Mouse (Mus musculus) limb, embryonic 12.5 days (tissue): Measurements from ENCODE around the gene Fibp. TPM values are rescaled to one million over a fixed set of nuclear protein-coding genes. Genes with fewer than 3 reads are reported as not detected.

Experiments used
- ATAC-seq: fragments of 200-750 bp; cut with Nextera tagmentation; 2 replicates; pipeline ENCODE4 v1.8.0; 2017; ENCODE audit warnings: low read depth, moderate TSS enrichment; ENCODE audit not compliant: insufficient number of reproducible peaks, insufficient read depth, low FRiP score, low TSS enrichment
- H3K27ac ChIP-seq: fragments of 300-500 bp; sonication (generic); 2 replicates; pipeline ENCODE4 v1.5.1; 2016; ENCODE audit warnings: mild to moderate bottlenecking, moderate library complexity
- H3K27me3 ChIP-seq: fragments of 300-500 bp; sonication (generic); 2 replicates; pipeline ENCODE4 v1.6.1; 2016; ENCODE audit warnings: mild to moderate bottlenecking, moderate library complexity
- H3K36me3 ChIP-seq: fragments of 300-500 bp; sonication (generic); 2 replicates; pipeline ENCODE4 v1.6.1; 2016; ENCODE audit warnings: mild to moderate bottlenecking, moderate library complexity
- H3K4me1 ChIP-seq: fragments of 300-500 bp; sonication (generic); replicated peaks from 2 replicates; pipeline ENCODE4 v1.6.1; 2016
- H3K4me2 ChIP-seq: fragments of 300-500 bp; sonication (generic); 2 replicates; pipeline ENCODE4 v1.6.1; 2016; ENCODE audit warnings: mild to moderate bottlenecking, moderate library complexity
- H3K4me3 ChIP-seq: fragments of 300-500 bp; sonication (generic); replicated peaks from 2 replicates; pipeline ENCODE4 v1.5.1; 2016; ENCODE audit warnings: mild to moderate bottlenecking
- H3K9ac ChIP-seq: fragments of 300-500 bp; sonication (generic); replicated peaks from 2 replicates; pipeline ENCODE4 v1.6.1; 2016; ENCODE audit warnings: mild to moderate bottlenecking, moderate library complexity
- H3K9me3 ChIP-seq: fragments of 300-500 bp; sonication (generic); 2 replicates; pipeline ENCODE4 v1.6.1; 2016; ENCODE audit warnings: mild to moderate bottlenecking, moderate library complexity
- WGBS: fragments of 180-500 bp; shearing (Covaris S2); methylation state at CpG from one replicate; pipeline ENCODE4 v1.1.7; 2016; 5-methylcytosine and 5-hydroxymethylcytosine counted together
- polyA plus RNA-seq: library from polyadenylated mRNA; unstranded; fragments of >200 nt; fragmentation: Nextera tagmentation; extraction: Ambion mirVana; gene quantifications from 2 replicates; pipeline ENCODE4 v1.2.1, GENCODE M21; 2016

Gene Fibp
- polyA plus RNA-seq, 1 experiment from 2014 or later: 140 TPM

GRCm38 (mm10) chr19:5432992-5433852, 27.2 kb upstream of the Fibp start:
- Histone ChIP-seq H3K9me3 (no peaks in the 10 kb centered on the region), H3K4me1 (peaks cover 18% of the 10 kb centered on the region), H3K36me3 (peaks cover 22% of the 10 kb centered on the region; the same call in 1 of the 2 replicates), H3K9ac (peak overlapping the region; percentile 47), H3K4me2 (peak overlapping the region; percentile 75), H3K27me3 (no peaks in the 10 kb centered on the region; the same call in 1 of the 2 replicates), H3K4me3 (peak overlapping the region; percentile 35), H3K27ac (peak overlapping the region; percentile 80)
- peak; percentile 11; the same call in 1 of the 2 replicates for ATAC-seq
- WGBS: 9% methylated on average over 16 of the region's 16 CpGs

GRCm38 (mm10) chr19:5433951-5434350, 26.5 kb upstream of the Fibp start:
- H3K27ac ChIP-seq: peak overlapping the region; percentile 80; the same call in 1 of the 2 replicates
- H3K4me3 ChIP-seq: no peak overlapping the region; the same call in 1 of the 2 replicates

GRCm38 (mm10) chr19:5444371-5444908, 16.0 kb upstream of the Fibp start:
- ATAC-seq: no peak
- Histone ChIP-seq H3K9ac (no peak overlapping the region), H3K4me3 (no peak overlapping the region), H3K4me2 (no peak overlapping the region), H3K9me3 (peaks cover 6% of the 10 kb centered on the region; the same call in 1 of the 2 replicates), H3K27me3 (peaks cover 55% of the 10 kb centered on the region), H3K4me1 (peaks cover 15% of the 10 kb centered on the region), H3K36me3 (no peaks in the 10 kb centered on the region), H3K27ac (no peak overlapping the region)
- 60% methylated on average over 9 of the region's 9 CpGs for WGBS

More at GRCm38 (mm10) chr19:5433951-5434350, 26.5 kb upstream of the Fibp start:
- Histone ChIP-seq H3K4me1 (peaks cover 18% of the 10 kb centered on the region), H3K36me3 (peaks cover 15% of the 10 kb centered on the region; the same call in 1 of the 2 replicates), H3K4me2 (peak overlapping the region; percentile 75), H3K27me3 (no peaks in the 10 kb centered on the region; the same call in 1 of the 2 replicates), H3K9ac (0 out of 2 replicates have a peak overlapping the region, but pooled peaks have one; percentile 47), H3K9me3 (no peaks in the 10 kb centered on the region)
- WGBS: 61% methylated on average over 7 of the region's 7 CpGs
- no peak for ATAC-seq

GRCm38 (mm10) chr19:5444954-5445353, 15.5 kb upstream of the Fibp start:
- Histone ChIP-seq H3K9ac (no peak overlapping the region), H3K4me2 (no peak overlapping the region), H3K27me3 (peaks cover 61% of the 10 kb centered on the region), H3K27ac (no peak overlapping the region), H3K9me3 (peaks cover 6% of the 10 kb centered on the region; the same call in 1 of the 2 replicates), H3K4me1 (peaks cover 15% of the 10 kb centered on the region), H3K36me3 (no peaks in the 10 kb centered on the region), H3K4me3 (no peak overlapping the region)
- WGBS: 26% methylated on average over 7 of the region's 7 CpGs
- no peak for ATAC-seq

- Histone ChIP-seq H3K27ac (no peak overlapping the region), H3K9me3 (no peaks in the 10 kb centered on the region), H3K4me1 (peaks cover 15% of the 10 kb centered on the region), H3K27me3 (peaks cover 69% of the 10 kb centered on the region), H3K9ac (no peak overlapping the region), H3K36me3 (no peaks in the 10 kb centered on the region), H3K4me3 (no peak overlapping the region), H3K4me2 (no peak overlapping the region)
- ATAC-seq: no peak
- 87% methylated on average over 5 of the region's 5 CpGs for WGBS
Measured at GRCm38 (mm10) chr19:5445747-5446146, 14.7 kb upstream of the Fibp start.

GRCm38 (mm10) chr19:5447515-5448353, 12.7 kb upstream of the Fibp start, which contains the start of gene Fosl1:
Fosl1 (plus strand) TSS chr19:5447547.
- peak; percentile 28; the same call in 1 of the 2 replicates for ATAC-seq

GRCm38 (mm10) chr19:5448354-5449150, 11.9 kb upstream of the Fibp start:
- peak overlapping the region; percentile 55 for H3K4me3 ChIP-seq
- no peak for ATAC-seq
- H3K36me3 ChIP-seq: no peaks in the 10 kb centered on the region
- H3K9me3 ChIP-seq: no peaks in the 10 kb centered on the region
- no peak overlapping the region; the same call in 1 of the 2 replicates for H3K9ac ChIP-seq
- peak overlapping the region; percentile 97 for H3K4me2 ChIP-seq
- 6% methylated on average over 36 of the region's 36 CpGs for WGBS
- H3K4me1 ChIP-seq: peaks cover 15% of the 10 kb centered on the region
- peaks cover 80% of the 10 kb centered on the region for H3K27me3 ChIP-seq
- no peak overlapping the region for H3K27ac ChIP-seq

More at GRCm38 (mm10) chr19:5447515-5448353, 12.7 kb upstream of the Fibp start, which contains the start of gene Fosl1:
- no peaks in the 10 kb centered on the region for H3K9me3 ChIP-seq
- peak within 1 kb of the TSS; percentile 51 for H3K9ac ChIP-seq
- WGBS: under 1% methylated on average over 70 of the region's 70 CpGs
- H3K4me1 ChIP-seq: peaks cover 15% of the 10 kb centered on the region
- H3K4me2 ChIP-seq: peak within 1 kb of the TSS; percentile 97
- H3K27me3 ChIP-seq: peaks cover 80% of the 10 kb centered on the region
- no peaks in the 10 kb centered on the region for H3K36me3 ChIP-seq
- no peak within 1 kb of the TSS for H3K27ac ChIP-seq
- H3K4me3 ChIP-seq: peak within 1 kb of the TSS; percentile 55

- Histone ChIP-seq H3K9ac (no peak overlapping the region), H3K9me3 (no peaks in the 10 kb centered on the region), H3K4me3 (no peak overlapping the region), H3K27me3 (peaks cover 72% of the 10 kb centered on the region), H3K4me2 (no peak overlapping the region), H3K4me1 (peaks cover 15% of the 10 kb centered on the region), H3K36me3 (peaks cover 7% of the 10 kb centered on the region), H3K27ac (no peak overlapping the region)
- 87% methylated on average over 3 of the region's 3 CpGs for WGBS
- ATAC-seq: no peak
Measured at GRCm38 (mm10) chr19:5449673-5450072, 10.7 kb upstream of the Fibp start.

GRCm38 (mm10) chr19:5451766-5452165, 8.6 kb upstream of the Fibp start:
- Histone ChIP-seq H3K9me3 (no peaks in the 10 kb centered on the region), H3K4me1 (peaks cover 36% of the 10 kb centered on the region), H3K27me3 (peaks cover 51% of the 10 kb centered on the region), H3K9ac (no peak overlapping the region), H3K27ac (no peak overlapping the region), H3K36me3 (peaks cover 8% of the 10 kb centered on the region), H3K4me3 (no peak overlapping the region), H3K4me2 (no peak overlapping the region)
- ATAC-seq: no peak
- WGBS: 79% methylated on average over 6 of the region's 6 CpGs

GRCm38 (mm10) chr19:5455037-5455436, 5.4 kb upstream of the Fibp start:
- Histone ChIP-seq H3K9ac (peak overlapping the region; percentile 18; the same call in 1 of the 2 replicates), H3K9me3 (no peaks in the 10 kb centered on the region), H3K36me3 (peaks cover 8% of the 10 kb centered on the region), H3K4me3 (0 out of 2 replicates have a peak overlapping the region, but pooled peaks have one; percentile 7), H3K27me3 (peaks cover 18% of the 10 kb centered on the region), H3K27ac (no peak overlapping the region), H3K4me1 (peaks cover 31% of the 10 kb centered on the region), H3K4me2 (peak overlapping the region; percentile 98)
- no peak for ATAC-seq
- WGBS: 81% methylated on average over 12 of the region's 12 CpGs
